Mouse (Mus musculus) embryonic stem cell, embryonic (primary cell): Measurements from ENCODE around the gene Tenm1.

Source experiments
- CTCF ChIA-PET, 4 experiments: fragments of 300-600 bp in 2 of 4; fragments of 350-600 bp in 2 of 4; sonication (Branson Sonifier 250); formaldehyde crosslinking; loops; one replicate each; lab custom pipeline; 2022; ENCODE audit warnings: inconsistent platforms in 2 of 4; lab: Charles Lee
- POLR2A ChIA-PET, 4 experiments: fragments of 300-600 bp in 2 of 4; fragments of 350-600 bp in 2 of 4; sonication (Branson Sonifier 250); formaldehyde crosslinking; loops; one replicate each; lab custom pipeline; 2022; ENCODE audit warnings: antibody characterized with exemption in 4 of 4, inconsistent platforms in 1 of 4; lab: Charles Lee

Tenm1 gene

DNA sequence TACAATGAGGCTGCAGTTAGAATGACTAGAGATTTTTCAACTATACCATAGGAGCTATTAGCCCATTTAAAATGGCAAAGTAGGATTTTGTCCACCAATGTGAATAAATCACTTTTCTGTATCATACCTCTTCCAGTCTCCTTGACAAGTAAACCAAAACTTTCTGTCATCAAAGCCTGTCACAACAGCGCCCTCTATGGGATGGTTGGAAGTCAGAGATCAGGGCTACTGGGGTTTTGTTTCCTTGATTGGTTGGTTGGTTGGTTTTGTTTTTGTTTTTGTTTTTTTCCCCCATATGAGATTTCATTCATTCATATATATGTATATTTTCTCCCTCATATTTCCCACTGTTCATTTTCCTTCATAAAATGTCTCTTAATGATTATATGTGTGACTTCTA, 455.4 kb downstream of the Tenm1 start:
- ChIA-PET POLR2A (no interaction called here), CTCF (no interaction called here)

GRCm38 (mm10) chrX:42967611-42968010, 461.3 kb downstream of the Tenm1 start:
- POLR2A ChIA-PET, result no interaction called here
- CTCF ChIA-PET, result no interaction called here

- ChIA-PET POLR2A (no interaction called here), CTCF (no interaction called here)
These were observed 567.2 kb downstream of the Tenm1 start for GRCm38 (mm10) chrX:42861731-42862130.

GRCm38 (mm10) chrX:42781566-42781965, 647.4 kb downstream of the Tenm1 start:
- CTCF ChIA-PET, result no interaction called here
- POLR2A ChIA-PET, result no interaction called here

DNA sequence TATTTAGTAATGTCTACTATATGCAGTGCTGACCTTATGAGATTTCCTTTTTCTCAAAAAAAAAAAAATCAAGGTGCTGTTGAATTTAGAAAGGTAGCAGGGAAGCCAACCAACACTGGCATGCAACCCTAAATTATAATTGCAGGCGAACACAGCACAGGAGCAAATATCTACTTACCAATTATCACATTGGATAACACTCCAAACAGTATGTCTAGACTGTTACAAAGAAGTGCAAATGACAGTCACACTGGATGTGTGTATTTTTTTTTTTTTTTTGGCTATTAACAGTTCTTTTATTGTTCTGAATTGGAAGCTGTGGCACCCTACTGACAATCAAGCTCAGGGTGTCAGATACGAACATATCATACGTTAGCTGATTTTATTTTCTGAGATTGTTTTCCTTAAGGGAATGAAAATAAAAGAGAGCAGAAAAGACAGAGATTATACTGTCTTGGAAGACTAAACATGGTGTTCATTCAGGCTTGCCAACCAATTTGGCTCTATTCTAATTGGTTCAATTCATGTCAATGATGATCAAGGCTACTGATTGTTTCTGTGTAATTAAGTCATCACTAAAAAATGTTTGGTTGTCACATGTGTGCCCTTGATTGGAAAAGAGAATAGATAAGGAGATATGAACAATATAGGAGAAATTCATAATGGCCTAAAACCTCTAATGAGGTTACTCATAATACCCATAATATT, 710.7 kb downstream of the Tenm1 start:
- CTCF ChIA-PET, result no interaction called here
- POLR2A ChIA-PET, result no interaction called here

GRCm38 (mm10) chrX:42700291-42700690, 728.6 kb downstream of the Tenm1 start:
- POLR2A ChIA-PET, result no interaction called here

DNA sequence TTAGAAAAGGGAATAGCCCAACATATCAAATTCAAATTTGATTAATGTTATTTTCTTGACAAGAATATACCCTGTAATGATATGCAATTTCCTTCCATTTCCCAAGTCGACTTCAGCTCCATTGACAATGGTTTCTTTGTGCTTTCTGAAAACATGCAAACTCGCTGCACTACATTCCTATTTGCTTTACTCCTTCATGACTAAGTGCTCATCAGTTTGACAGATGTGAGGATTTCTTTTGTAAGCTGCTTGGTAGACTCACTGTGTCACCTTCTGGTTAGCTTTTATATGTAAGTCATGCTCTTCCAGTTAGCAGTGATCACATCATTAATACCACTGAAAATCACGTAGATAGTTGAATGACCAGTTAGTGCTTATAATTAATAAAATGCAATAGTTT, 781.8 kb downstream of the Tenm1 start:
- ChIA-PET POLR2A (no interaction called here), CTCF (interaction anchor here in 1 of 4 experiments (0.7 kb wide), 1 partner anchor 107 kb away, joined by 3 read pairs; no protein-coding TSS in a partner anchor)

More at GRCm38 (mm10) chrX:42700291-42700690, 728.6 kb downstream of the Tenm1 start:
- CTCF ChIA-PET, result no interaction called here

- CTCF ChIA-PET, result interaction anchor here in 1 of 4 experiments (0.7 kb wide), 1 partner anchor 641 kb away, joined by 3 read pairs; no protein-coding TSS in a partner anchor
- POLR2A ChIA-PET, result no interaction called here
These were observed 848.4 kb downstream of the Tenm1 start for GRCm38 (mm10) chrX:42580521-42580920.

GRCm38 (mm10) chrX:42558683-42559082, 870.2 kb downstream of the Tenm1 start:
- ChIA-PET POLR2A (no interaction called here), CTCF (no interaction called here)

GRCm38 (mm10) chrX:42557284-42557683, 871.6 kb downstream of the Tenm1 start:
- ChIA-PET CTCF (interaction anchor here in 2 of 4 experiments (0.6 to 0.7 kb wide), 2 partner anchors 9 to 518 kb away, joined by 3 read pairs; no protein-coding TSS in a partner anchor), POLR2A (interaction anchor here in 1 of 4 experiments (0.7 kb wide), 1 partner anchor 203 kb away, joined by 3 read pairs; no protein-coding TSS in a partner anchor)

DNA sequence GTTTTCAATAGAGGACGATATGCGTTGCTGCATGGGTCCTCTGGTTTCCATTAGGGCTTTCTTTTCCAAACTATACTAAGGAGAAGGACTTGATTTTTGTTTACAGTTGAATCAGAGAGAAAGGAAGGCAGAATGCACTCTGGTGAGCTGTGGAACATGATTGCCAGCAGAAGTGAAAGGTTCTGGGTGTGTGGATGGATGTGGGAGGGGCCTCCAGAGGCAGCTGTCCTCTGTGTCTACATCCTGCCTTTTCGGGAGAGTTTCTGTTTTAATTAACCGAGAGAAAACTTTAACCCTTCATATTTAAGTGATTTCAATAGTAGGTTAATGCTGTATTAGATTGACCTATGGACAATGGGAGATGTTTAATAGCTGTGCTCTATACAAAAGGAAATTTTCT, 880.4 kb downstream of the Tenm1 start:
- CTCF ChIA-PET, result no interaction called here

GRCm38 (mm10) chrX:42545076-42545475, 883.9 kb downstream of the Tenm1 start:
- ChIA-PET POLR2A (interaction anchor here in 1 of 4 experiments (0.6 kb wide), 1 partner anchor 47 kb away, joined by 4 read pairs; no protein-coding TSS in a partner anchor), CTCF (no interaction called here)

More for the DNA sequence above, 880.4 kb downstream of the Tenm1 start:
- POLR2A ChIA-PET, result no interaction called here

DNA sequence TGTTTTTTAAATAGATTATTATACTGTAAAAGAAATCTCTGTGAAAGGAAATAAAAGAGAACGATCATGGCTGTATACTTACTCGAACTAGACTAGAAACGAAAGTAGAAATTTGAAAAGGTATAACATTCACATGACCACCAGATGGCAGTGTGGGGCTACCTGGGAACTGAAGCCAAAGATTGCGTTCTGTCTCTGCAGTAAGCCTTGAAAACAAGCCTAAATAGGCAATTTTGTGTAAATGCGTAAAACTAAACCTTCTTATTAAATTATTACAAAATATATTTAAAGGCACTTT, 888.2 kb downstream of the Tenm1 start:
- POLR2A ChIA-PET, result no interaction called here

GRCm38 (mm10) chrX:42540030-42540755, 888.7 kb downstream of the Tenm1 start:
- CTCF ChIA-PET, result no interaction called here
- POLR2A ChIA-PET, result interaction anchor here in 1 of 4 experiments (0.6 kb wide), 1 partner anchor 66 kb away, joined by 4 read pairs; no protein-coding TSS in a partner anchor

More for the DNA sequence above, 888.2 kb downstream of the Tenm1 start:
- CTCF ChIA-PET, result no interaction called here

DNA sequence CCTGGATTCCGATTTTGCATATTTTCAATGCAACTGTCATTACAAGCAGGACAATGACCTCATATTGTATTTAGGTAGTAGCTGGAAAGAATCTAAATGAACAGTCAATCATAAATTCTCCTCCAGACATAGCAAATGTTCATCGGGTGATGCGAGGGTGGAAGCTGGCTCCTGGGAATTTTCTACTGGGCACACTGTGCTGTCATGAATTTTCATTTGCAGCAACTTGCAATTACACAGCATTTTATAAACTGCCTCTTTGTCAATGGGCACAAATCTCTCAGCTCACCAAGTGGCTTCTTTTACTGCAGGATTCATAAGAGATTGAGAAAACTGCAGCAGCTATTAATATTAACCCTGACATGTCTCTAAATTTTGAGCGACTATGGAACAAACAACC, 898.2 kb downstream of the Tenm1 start:
- CTCF ChIA-PET, result no interaction called here
- POLR2A ChIA-PET, result no interaction called here

DNA sequence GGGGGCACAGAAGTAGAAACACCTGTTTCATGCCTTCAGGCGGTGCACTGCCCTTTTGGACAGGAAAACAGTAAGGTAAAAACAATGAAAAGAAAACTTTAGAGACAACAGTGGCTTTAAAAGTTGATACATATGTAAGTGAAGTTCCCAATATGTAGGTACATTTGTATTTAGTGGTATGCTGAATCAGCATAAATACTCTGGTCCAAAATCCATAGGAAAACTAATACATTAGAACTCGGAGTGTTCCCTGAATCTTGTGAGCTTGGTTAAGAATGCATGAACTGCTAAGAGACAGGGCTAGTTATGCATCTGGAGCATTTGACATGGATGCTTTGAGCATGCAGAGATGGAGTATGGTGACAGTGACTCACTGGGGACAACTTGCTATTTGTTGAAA, 906.1 kb downstream of the Tenm1 start:
- ChIA-PET POLR2A (interaction anchor here in 1 of 4 experiments (0.5 kb wide), 1 partner anchor 1062 kb away, joined by 3 read pairs; no protein-coding TSS in a partner anchor), CTCF (no interaction called here)

- CTCF ChIA-PET, result interaction anchor here in 3 of 4 experiments (0.9 to 1.7 kb wide), 4 partner anchors 113 to 364 kb away, joined by 3 to 13 read pairs (median 4); no protein-coding TSS in a partner anchor
- POLR2A ChIA-PET, result interaction anchor here in 1 of 4 experiments (0.6 kb wide), 1 partner anchor 621 kb away, joined by 8 read pairs; no protein-coding TSS in a partner anchor
These were observed 916.4 kb downstream of the Tenm1 start for GRCm38 (mm10) chrX:42512567-42512966.

- ChIA-PET POLR2A (no interaction called here), CTCF (interaction anchor here in 1 of 4 experiments (1.0 kb wide), 1 partner anchor 129 kb away, joined by 3 read pairs; no protein-coding TSS in a partner anchor)
These were observed 917.8 kb downstream of the Tenm1 start for GRCm38 (mm10) chrX:42511105-42511504.

DNA sequence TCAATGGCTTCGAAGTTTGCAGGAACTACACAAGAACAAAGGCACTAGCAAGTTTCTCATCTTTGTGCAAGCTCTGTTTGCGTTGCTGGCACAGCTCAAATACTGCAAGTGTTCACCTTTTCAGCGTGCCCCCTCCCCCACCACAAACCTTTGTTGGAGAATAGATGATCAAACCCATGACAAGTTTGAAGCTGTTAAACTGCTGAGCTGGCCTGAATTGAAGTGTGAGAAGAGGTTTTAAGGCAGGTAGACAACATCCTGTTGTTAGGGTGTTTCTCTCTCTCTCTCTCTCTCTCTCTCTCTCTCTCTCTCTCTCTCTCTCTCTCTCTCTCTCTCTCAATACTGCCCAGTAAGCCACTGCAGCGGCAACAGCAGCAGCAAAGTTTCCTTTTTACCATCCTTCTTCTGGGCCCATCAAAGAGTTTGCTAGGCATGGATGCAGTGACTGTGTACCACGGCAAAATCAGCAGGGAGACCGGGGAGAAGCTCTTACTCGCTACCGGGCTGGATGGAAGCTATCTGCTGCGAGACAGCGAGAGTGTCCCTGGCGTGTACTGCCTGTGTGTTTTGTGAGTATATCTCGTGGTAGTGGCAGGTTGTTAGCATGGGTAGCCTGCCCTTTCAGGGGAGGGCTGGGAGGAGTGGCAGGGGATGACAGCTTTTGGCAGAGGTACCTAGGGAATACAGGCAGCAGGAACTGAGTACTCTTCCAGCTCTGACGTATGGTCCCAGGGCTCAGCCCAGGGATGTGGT, 926.5 kb downstream of the Tenm1 start, which contains the start of gene Sh2d1a:
Gene Sh2d1a (plus strand): TSS at position 163 of the 753 bp plus-strand sequence.
- POLR2A ChIA-PET, result no interaction called here
- CTCF ChIA-PET, result no interaction called here
